Mouse (Mus musculus) ovary, postnatal 36 days (tissue): Measurements from ENCODE around the gene Olfr30.
"Not testable (repeated sequence)": the region's sequence is repeated elsewhere in the genome, so short reads cannot be mapped to it uniquely, and the experiment has no call there.

Source experiments
- DNase-seq: peaks from one replicate; pipeline ENCODE4 v3.0.0; 2022; ENCODE audit warnings: low spot score, mixed read lengths

Olfr30 gene

DNA sequence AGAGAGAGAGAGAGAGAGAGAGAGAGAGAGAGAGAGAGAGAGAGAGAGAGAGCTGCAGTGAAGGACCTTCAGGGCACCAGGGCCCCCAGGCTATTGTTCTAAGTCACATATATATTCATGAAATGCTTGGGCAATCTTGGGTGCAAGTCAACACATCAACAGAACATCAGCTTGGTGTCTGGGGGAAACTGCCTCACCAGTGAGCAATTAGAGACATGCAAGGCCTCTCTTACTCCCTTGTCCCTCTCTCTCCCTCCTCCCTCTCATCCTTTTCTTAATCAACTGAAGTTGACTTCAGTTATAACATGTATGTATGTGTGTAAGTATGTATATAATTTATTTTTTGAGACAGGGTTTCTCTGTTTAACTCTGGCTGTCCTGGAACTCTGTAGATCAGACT lies at the start of gene Olfr30:
TSS of gene Olfr30 (minus strand) at position 101 of the 400 bp plus-strand sequence.
- no peak for DNase-seq

DNA sequence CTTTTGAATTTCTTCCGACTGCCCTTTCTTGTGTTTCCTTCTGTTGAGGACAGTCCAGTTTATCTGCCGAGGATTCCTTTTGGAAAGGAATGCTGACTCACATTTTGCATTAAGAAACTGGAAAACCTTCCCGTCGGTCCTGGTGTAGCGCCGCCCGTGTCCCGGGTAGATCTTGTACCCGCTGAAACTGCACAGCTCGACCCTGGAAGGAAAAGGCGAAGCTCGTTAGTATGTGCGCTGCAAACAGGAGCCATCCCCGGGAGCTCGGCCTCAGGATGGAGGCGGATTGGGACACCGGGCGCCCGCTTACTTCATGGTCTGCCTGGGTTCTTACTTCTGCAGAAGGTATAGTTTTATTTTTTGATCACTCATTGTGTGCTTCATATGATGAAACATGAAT lies 47.0 kb upstream of the Olfr30 start:
- DNase-seq: not testable (repeated sequence)

DNA sequence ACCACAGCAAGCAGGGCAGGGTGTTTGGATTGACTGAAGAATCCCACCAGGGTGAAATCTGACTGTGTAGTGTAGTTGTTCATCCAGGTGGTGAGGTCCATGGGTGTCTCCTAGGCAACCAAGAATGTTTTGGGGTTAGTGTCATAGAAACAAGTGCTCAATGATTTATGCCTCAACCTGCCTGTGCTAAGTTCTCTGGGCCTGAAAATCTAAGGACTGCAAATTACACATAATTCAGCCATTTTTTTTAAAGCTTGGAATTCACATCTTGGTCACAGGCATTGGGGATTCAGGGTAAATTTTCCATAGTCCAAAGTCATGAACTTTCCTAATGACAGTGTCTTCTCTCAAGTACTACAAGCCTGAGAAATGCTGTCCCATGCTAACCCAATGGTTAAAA lies 40.4 kb upstream of the Olfr30 start, which contains the start of gene Olfr331:
TSS of gene Olfr331 (minus strand) at position 101 of the 400 bp plus-strand sequence.
- not testable (repeated sequence) for DNase-seq

DNA sequence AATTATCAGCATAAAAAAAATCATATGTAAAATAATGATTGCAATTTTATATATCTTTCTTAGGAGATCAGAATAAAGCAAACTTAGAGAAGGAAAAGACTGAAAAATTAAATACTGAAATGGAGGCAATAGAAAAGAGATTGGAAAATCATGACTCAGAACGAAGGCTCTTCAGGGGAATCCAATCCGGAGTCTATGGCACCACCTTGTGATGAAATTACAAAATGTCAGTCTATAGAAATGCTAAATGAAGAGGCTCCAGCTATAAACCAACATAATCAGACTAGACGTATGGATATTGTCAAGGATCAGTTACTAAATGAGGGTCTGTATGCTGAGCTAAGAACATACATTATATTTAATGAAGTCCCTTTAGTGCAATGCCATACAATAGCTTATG lies 37.2 kb upstream of the Olfr30 start:
- no peak for DNase-seq

- DNase-seq: no peak
These were observed 36.7 kb upstream of the Olfr30 start for GRCm38 (mm10) chr11:58498761-58499160.

GRCm38 (mm10) chr11:58492455-58492854 lies 30.4 kb upstream of the Olfr30 start, which contains the start of gene Olfr332:
Olfr332 (minus strand) TSS chr11:58492555.
- no peak for DNase-seq

DNA sequence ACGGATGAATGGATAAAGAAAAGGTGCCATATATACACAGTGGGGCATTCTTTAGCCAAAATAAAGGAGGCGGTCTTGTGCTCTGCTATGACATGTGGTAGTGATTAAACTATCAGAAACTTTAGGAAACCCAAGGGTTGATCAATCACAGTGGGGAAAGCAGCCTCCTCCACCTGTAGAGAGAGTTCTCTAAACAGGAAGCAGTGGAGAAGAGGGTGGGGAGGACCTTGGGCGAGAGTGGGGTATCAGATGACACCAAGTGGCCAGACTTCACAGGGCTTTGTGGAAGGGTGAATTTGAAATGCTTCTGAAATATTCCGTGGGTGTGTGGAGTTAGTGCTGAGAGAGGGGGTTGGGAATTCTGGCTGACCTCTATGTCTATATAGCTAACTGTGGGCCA lies 8.5 kb downstream of the Olfr30 start:
- no peak for DNase-seq

DNA sequence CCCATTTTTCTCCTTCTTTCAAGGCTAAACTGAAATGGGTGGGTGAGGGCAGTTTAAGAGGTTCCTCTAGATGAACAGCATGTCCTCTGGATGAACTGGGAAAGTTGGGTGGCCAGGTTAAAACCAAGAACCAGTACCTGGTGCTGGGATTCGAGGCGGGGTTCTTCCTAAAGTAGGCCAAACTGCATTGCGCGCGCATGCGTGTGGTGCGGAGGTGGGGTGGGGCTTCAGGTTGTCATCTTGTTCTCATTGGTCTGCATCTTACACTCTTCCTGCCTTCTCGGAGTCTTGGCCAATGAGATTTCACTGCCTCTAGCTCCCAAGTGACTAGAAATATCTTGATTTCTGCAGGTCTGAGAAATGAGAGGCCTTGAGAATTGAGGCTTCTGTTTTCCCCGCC lies 9.3 kb downstream of the Olfr30 start, which contains the start of gene Lypd9:
TSS of gene Lypd9 (minus strand) at position 165 of the 400 bp plus-strand sequence.
- DNase-seq: no peak

GRCm38 (mm10) chr11:58437866-58438265 lies 24.2 kb downstream of the Olfr30 start:
- DNase-seq: no peak

- DNase-seq: no peak
These were observed 29.8 kb downstream of the Olfr30 start, which contains the start of gene Gm12253 for GRCm38 (mm10) chr11:58432259-58432658. Gm12253 (plus strand) TSS chr11:58432559.

DNA sequence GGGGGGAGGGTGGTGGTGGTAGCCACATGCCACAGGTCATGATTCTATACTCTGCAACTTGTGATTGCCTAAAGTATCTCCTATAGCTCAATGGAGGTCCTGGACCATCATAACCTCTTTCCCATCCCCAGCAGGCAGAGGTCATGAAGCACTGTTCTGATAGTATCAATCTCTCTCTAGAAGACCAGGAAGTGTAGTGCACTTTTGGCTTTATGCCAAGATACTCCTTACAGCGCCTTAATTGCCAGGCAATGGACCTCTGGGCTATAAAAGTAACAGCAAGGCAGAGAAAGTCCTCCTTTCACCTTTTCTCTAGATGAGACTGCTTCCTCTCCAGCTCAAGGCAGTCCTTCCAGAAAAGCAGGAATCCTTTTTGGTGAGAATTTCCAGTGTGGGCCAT lies 41.3 kb downstream of the Olfr30 start, which contains the start of gene 1810065E05Rik:
TSS of gene 1810065E05Rik (plus strand) at position 297 of the 400 bp plus-strand sequence.
- no peak for DNase-seq

DNA sequence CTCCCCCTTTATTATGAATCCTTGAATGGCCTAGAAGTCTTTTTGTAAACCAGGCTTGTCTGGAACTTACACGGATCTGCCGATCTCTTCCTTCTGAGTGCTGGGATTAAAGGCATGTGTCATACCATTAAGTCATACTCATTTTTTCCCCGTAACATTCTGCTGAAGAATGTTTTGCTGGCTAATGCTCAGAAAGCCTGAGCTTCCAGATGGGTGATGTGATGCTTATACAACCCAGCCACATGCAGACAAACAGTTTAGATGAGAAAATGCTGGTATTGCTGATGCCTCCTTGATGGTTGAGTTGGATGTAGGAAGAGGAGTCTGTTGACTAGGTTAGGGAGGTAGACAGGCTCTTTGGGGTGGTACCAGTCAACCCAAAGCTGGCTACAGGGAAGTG lies 43.7 kb downstream of the Olfr30 start:
- DNase-seq: no peak

DNA sequence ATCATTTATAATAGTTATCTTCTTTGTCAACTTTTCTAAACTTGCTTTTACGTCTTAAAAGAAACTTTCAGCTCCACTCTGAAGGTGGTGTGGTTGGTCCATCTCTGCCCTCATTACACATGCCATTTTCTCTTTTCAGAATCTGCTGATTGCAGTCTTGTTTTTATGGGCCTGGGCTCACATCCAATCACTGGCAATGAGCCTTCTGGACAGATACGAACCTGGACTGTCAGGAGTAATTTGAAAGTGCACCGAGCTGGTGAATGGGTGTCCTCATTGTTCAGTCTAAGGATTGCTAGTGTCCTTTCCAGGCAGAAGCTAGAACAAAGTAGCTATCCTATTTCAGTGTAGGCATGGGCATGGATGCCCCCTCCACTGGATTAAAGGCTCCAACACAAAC lies 54.0 kb downstream of the Olfr30 start:
- no peak for DNase-seq
